Mouse (Mus musculus) neural tube, embryonic 15.5 days (tissue): Measurements from ENCODE around the gene AU040320. TPM values are rescaled to one million over a fixed set of nuclear protein-coding genes. Genes with fewer than 3 reads are reported as not detected.

Experiments used
- ATAC-seq: fragments of 200-750 bp; cut with Nextera tagmentation; 2 replicates; pipeline ENCODE4 v1.8.0; 2017; ENCODE audit warnings: mild to moderate bottlenecking, moderate TSS enrichment, moderate library complexity; ENCODE audit not compliant: low FRiP score
- H3K27ac ChIP-seq: fragments of 300-500 bp; sonication (generic); replicated peaks from 2 replicates; pipeline ENCODE4 v1.5.1; 2015; ENCODE audit warnings: mild to moderate bottlenecking, inconsistent platforms
- H3K27me3 ChIP-seq: fragments of 300-500 bp; sonication (generic); replicated peaks from 2 replicates; pipeline ENCODE4 v1.6.1; 2015; ENCODE audit warnings: inconsistent platforms
- H3K36me3 ChIP-seq: fragments of 300-500 bp; sonication (generic); 2 replicates; pipeline ENCODE4 v1.6.1; 2015; ENCODE audit warnings: inconsistent platforms
- H3K4me1 ChIP-seq: fragments of 300-500 bp; sonication (generic); 2 replicates; pipeline ENCODE4 v1.6.1; 2015; ENCODE audit warnings: inconsistent platforms
- H3K4me2 ChIP-seq: fragments of 300-500 bp; sonication (generic); 2 replicates; pipeline ENCODE4 v1.6.1; 2015; ENCODE audit warnings: inconsistent platforms, mild to moderate bottlenecking, moderate library complexity
- H3K4me3 ChIP-seq: fragments of 300-500 bp; sonication (generic); replicated peaks from 2 replicates; pipeline ENCODE4 v1.5.1; 2015; ENCODE audit warnings: mild to moderate bottlenecking, inconsistent platforms
- H3K9ac ChIP-seq: fragments of 300-500 bp; sonication (generic); replicated peaks from 2 replicates; pipeline ENCODE4 v1.6.1; 2015; ENCODE audit warnings: mild to moderate bottlenecking, inconsistent platforms
- H3K9me3 ChIP-seq: fragments of 300-500 bp; sonication (generic); replicated peaks from 2 replicates; pipeline ENCODE4 v1.6.1; 2016; ENCODE audit warnings: inconsistent platforms
- WGBS: fragments of 180-500 bp; shearing (Covaris S2); methylation state at CpG from one replicate; pipeline ENCODE4 v1.1.7; 2015; ENCODE audit warnings: mixed read lengths; 5-methylcytosine and 5-hydroxymethylcytosine counted together
- polyA plus RNA-seq: library from polyadenylated mRNA; unstranded; fragments of >200 nt; fragmentation: Nextera tagmentation; extraction: Ambion mirVana; gene quantifications from 2 replicates; pipeline ENCODE4 v1.2.1, GENCODE M21; 2015

The AU040320 gene
- polyA plus RNA-seq, 1 experiment from 2014 or later: 41.7 TPM

- Histone ChIP-seq H3K27ac (no peak overlapping the region), H3K4me1 (peaks cover 6% of the 10 kb centered on the region), H3K9me3 (no peaks in the 10 kb centered on the region), H3K27me3 (no peaks in the 10 kb centered on the region), H3K9ac (no peak overlapping the region), H3K4me2 (no peak overlapping the region), H3K4me3 (no peak overlapping the region), H3K36me3 (peaks cover 52% of the 10 kb centered on the region)
- 51% methylated on average over 3 of the region's 3 CpGs for WGBS
- no peak for ATAC-seq
Measured at GRCm38 (mm10) chr4:126842911-126843310, 89.6 kb downstream of the AU040320 start.

GRCm38 (mm10) chr4:126845664-126846063 is 92.3 kb downstream of the AU040320 start:
- Histone ChIP-seq H3K4me2 (no peak overlapping the region), H3K4me3 (no peak overlapping the region), H3K9ac (no peak overlapping the region), H3K4me1 (0 out of 2 replicates have a peak, but pooled peaks cover 3% of the 10 kb centered on the region), H3K9me3 (no peaks in the 10 kb centered on the region), H3K36me3 (peaks cover 62% of the 10 kb centered on the region), H3K27me3 (no peaks in the 10 kb centered on the region), H3K27ac (no peak overlapping the region)
- WGBS: 85% methylated on average over 4 of the region's 4 CpGs
- ATAC-seq: no peak

DNA sequence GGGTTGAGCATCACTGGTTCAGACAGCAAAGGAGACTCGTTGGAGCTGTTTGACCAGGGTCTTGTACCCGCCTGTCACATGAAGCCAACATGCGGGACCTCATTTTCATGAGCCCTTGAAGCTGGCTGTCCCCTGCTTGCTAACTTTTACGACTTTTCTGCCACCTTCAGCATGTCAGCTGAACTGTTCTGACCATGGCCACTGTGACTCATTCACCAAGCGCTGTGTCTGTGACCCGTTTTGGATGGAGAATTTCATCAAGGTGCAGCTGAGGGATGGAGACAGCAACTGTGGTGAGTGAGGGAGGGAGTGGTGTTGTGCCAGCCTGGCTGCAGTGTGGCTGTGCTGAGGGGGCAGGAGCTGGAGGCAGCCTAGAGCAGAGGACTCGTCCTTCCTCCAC is 93.6 kb downstream of the AU040320 start:
- Histone ChIP-seq H3K4me3 (no peak overlapping the region), H3K27ac (no peak overlapping the region), H3K4me2 (no peak overlapping the region), H3K36me3 (peaks cover 63% of the 10 kb centered on the region), H3K27me3 (no peaks in the 10 kb centered on the region), H3K4me1 (0 out of 2 replicates have a peak, but pooled peaks cover 3% of the 10 kb centered on the region), H3K9ac (no peak overlapping the region), H3K9me3 (no peaks in the 10 kb centered on the region)
- ATAC-seq: no peak
- WGBS: 66% methylated on average over 7 of the region's 7 CpGs

DNA sequence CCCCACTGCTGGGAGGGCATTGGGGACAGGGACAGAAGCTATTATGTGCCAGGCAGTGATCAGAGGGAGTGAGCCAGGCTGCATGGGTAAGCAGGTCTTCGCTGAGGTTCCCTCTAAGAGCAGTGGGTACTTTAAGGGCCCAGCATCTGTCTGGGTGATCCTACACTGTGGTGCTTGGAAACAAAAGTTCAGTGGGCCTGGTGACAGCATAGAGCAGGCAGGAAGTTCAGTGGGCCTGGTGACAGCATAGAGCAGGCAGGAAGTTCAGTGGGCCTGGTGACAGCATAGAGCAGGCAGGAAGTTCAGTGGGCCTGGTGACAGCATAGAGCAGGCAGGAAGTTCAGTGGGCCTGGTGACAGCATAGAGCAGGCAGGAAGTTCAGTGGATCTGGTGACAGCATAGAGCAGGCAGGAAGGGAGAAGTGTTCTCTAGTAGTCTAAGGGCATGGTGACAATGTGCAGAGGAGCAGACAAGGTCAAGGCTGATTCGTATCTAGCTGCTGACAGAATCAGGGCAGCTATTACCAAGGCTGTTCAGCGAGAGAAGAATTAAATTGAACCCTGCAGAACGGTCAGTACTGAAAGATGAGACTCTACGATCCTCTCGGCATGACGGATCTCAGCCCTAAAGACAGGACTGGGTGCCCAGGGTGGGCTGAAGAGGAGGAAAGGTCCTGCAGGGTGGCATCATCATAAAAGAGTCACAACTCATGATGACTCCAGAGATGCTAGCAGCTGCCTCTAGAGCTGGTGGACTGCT is 96.9 kb downstream of the AU040320 start:
- H3K9ac ChIP-seq: no peak overlapping the region
- H3K27me3 ChIP-seq: no peaks in the 10 kb centered on the region
- WGBS: 79% methylated on average over 7 of the region's 7 CpGs
- no peak overlapping the region for H3K4me2 ChIP-seq
- ATAC-seq: no peak
- no peaks in the 10 kb centered on the region for H3K9me3 ChIP-seq
- peaks cover 66% of the 10 kb centered on the region for H3K36me3 ChIP-seq
- H3K27ac ChIP-seq: no peak overlapping the region
- H3K4me1 ChIP-seq: no peaks in the 10 kb centered on the region
- no peak overlapping the region for H3K4me3 ChIP-seq

- Histone ChIP-seq H3K4me3 (no peak overlapping the region), H3K27me3 (no peaks in the 10 kb centered on the region), H3K27ac (no peak overlapping the region), H3K4me2 (no peak overlapping the region), H3K36me3 (peaks cover 63% of the 10 kb centered on the region), H3K9me3 (no peaks in the 10 kb centered on the region), H3K9ac (no peak overlapping the region), H3K4me1 (no peaks in the 10 kb centered on the region)
- 72% methylated on average over 4 of the region's 4 CpGs for WGBS
- ATAC-seq: no peak
Measured at GRCm38 (mm10) chr4:126850778-126851080, 97.4 kb downstream of the AU040320 start.

- ATAC-seq: no peak
- Histone ChIP-seq H3K36me3 (peaks cover 42% of the 10 kb centered on the region), H3K27me3 (no peaks in the 10 kb centered on the region), H3K27ac (no peak overlapping the region), H3K4me1 (no peaks in the 10 kb centered on the region), H3K4me2 (no peak overlapping the region), H3K4me3 (no peak overlapping the region), H3K9me3 (no peaks in the 10 kb centered on the region), H3K9ac (no peak overlapping the region)
- 76% methylated on average over 11 of the region's 11 CpGs for WGBS
Measured at GRCm38 (mm10) chr4:126852971-126853370, 99.6 kb downstream of the AU040320 start.

- peaks cover 34% of the 10 kb centered on the region for H3K36me3 ChIP-seq
- no peaks in the 10 kb centered on the region for H3K9me3 ChIP-seq
- no peak overlapping the region for H3K27ac ChIP-seq
- no peak overlapping the region for H3K9ac ChIP-seq
- H3K27me3 ChIP-seq: no peaks in the 10 kb centered on the region
- 92% methylated on average over 9 of the region's 9 CpGs for WGBS
- H3K4me3 ChIP-seq: no peak overlapping the region
- no peak overlapping the region for H3K4me2 ChIP-seq
- ATAC-seq: no peak
- no peaks in the 10 kb centered on the region for H3K4me1 ChIP-seq
Measured at GRCm38 (mm10) chr4:126860268-126860986, 107.1 kb downstream of the AU040320 start.

DNA sequence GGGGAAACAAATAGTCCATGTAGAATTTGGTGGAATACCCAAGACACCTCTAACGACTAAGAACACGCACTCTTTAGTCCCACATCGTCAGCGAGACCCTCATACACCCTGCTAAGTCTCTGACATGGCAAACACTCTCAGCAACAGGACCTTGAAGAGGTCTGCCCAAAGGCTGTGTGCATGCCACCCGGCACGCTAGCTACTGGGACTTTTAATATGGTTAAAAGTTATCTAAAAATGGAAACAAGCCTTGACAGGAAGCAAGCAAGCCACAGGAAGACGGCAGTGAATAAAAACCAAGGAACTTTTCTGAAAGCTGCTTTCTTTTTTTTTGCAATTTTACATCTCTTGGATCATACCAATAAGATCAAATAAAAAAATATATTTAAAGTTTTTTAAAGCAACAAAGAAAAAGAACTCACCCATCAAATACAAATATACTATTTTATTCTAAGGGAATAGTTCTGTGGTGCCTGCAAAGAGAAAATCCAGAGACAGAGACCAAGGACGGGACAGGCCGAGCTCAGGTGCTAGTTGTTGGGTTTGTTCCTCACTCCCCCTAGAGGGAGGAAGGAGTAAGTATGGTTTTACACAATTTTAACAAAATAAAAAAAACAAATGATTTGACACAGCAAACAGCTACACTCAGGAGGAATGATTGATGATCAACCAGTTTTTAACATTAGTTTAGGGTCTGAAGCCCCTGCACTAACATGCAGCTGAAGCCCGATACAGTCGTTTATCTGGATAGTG is 108.3 kb downstream of the AU040320 start:
- 84% methylated on average over 11 of the region's 11 CpGs for WGBS
- peaks cover 45% of the 10 kb centered on the region for H3K36me3 ChIP-seq

DNA sequence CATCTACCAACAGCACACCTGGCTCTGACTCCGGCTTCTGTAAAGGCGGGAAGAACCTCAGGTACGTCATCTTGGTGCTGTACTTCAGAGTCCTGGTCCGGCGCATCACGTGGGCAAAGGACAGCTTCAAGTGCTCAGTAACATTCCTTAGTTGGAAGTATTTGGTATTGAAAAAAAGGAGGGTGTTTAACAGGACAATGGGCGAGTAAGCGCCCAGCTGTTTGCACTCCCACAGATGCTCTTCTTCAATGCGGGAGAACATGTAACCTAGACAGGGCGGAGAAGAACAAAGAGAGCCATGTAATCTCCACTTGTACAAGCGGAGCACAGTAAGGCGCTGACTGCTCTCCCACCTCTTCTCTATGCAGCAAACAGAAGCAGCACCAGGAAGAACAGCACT is 115.4 kb downstream of the AU040320 start:
- Histone ChIP-seq H3K4me2 (no peak overlapping the region), H3K9me3 (no peaks in the 10 kb centered on the region), H3K36me3 (peaks cover 51% of the 10 kb centered on the region), H3K9ac (no peak overlapping the region), H3K27ac (no peak overlapping the region), H3K27me3 (no peaks in the 10 kb centered on the region), H3K4me3 (no peak overlapping the region), H3K4me1 (no peaks in the 10 kb centered on the region)
- ATAC-seq: no peak
- 91% methylated on average over 12 of the region's 12 CpGs for WGBS

More for the DNA sequence above, 108.3 kb downstream of the AU040320 start:
- Histone ChIP-seq H3K9me3 (no peaks in the 10 kb centered on the region), H3K4me2 (no peak overlapping the region), H3K4me3 (no peak overlapping the region), H3K4me1 (no peaks in the 10 kb centered on the region), H3K27me3 (no peaks in the 10 kb centered on the region), H3K9ac (no peak overlapping the region), H3K27ac (no peak overlapping the region)
- no peak for ATAC-seq

- no peak overlapping the region for H3K4me3 ChIP-seq
- no peak overlapping the region for H3K27ac ChIP-seq
- no peak overlapping the region for H3K9ac ChIP-seq
- H3K9me3 ChIP-seq: no peaks in the 10 kb centered on the region
- peaks cover 41% of the 10 kb centered on the region for H3K36me3 ChIP-seq
- H3K4me1 ChIP-seq: no peaks in the 10 kb centered on the region
- ATAC-seq: no peak
- 79% methylated on average over 7 of the region's 7 CpGs for WGBS
- no peaks in the 10 kb centered on the region for H3K27me3 ChIP-seq
- H3K4me2 ChIP-seq: no peak overlapping the region
Measured at GRCm38 (mm10) chr4:126872717-126873116, 119.4 kb downstream of the AU040320 start.

GRCm38 (mm10) chr4:126879560-126880275 is 126.4 kb downstream of the AU040320 start:
- Histone ChIP-seq H3K36me3 (peaks cover 58% of the 10 kb centered on the region), H3K4me2 (no peak overlapping the region)
- 64% methylated on average over 5 of the region's 5 CpGs for WGBS

More at GRCm38 (mm10) chr4:126879560-126880275, 126.4 kb downstream of the AU040320 start:
- H3K9ac ChIP-seq: no peak overlapping the region
- no peak overlapping the region for H3K27ac ChIP-seq
- no peaks in the 10 kb centered on the region for H3K9me3 ChIP-seq
- H3K27me3 ChIP-seq: no peaks in the 10 kb centered on the region
- H3K4me1 ChIP-seq: no peaks in the 10 kb centered on the region
- ATAC-seq: no peak
- H3K4me3 ChIP-seq: no peak overlapping the region
